In the genomic region with DNA sequence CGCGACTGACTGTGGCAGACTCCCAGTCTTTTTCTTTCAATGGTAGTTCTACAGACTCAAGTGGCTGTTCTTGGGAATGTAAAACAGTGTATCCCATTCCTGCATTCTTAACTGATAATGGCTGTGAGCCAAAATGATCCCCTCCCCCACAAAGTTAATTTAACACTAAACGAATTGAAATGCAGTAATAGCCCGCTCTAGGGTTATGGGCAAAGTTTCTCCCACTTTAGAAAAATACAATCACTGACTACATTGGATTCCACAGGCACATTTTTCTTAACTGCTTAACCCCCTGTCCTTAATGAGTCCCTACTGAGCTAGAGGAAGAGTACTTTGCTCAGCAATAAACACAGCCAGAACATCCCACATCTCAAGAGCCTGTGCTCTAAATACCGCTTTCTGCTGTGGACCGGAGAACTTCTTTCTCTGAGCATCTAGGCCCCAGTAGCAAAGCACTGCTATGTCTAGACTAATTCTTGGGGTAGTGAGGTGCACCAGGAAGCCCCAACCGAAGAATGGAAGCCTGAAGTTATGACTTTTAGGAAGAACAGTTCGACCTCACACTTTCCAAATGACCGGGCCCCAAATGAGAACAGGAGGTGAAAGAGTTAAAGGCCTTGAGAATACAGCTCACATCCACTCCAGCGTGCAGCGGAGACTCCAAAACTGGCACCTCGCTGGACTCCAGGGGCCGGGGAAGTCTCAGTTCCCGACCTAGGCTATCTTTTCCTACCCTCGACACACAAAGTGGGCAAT, we compare ENCODE assay signal across 7 mouse cellular contexts. TPM values are rescaled to one million over a fixed set of nuclear protein-coding genes. Genes with fewer than 3 reads are reported as not detected.
DNase-seq lines count a peak whose midpoint lies in the region; ATAC-seq and TF ChIP-seq lines count a peak whose summit lies in the region.

No protein-coding gene starts in this region.

- no peaks in the 10 kb centered on the region for H3K27me3 ChIP-seq in neural tube, embryonic 11.5 days (ENCODE audit: control insufficient read depth, insufficient read depth, low read length)
- no peaks in the 10 kb centered on the region for H3K27me3 ChIP-seq in hindbrain, embryonic 15.5 days
- H3K27me3 ChIP-seq in liver, postnatal 0 days (ENCODE audit: insufficient read depth, low read length): no peaks in the 10 kb centered on the region

- DNase-seq in neural tube, embryonic 11.5 days (ENCODE audit: low spot score): no peak
- no peak for DNase-seq in neural tube, embryonic 10.5 days (ENCODE audit: extremely low spot score, low spot score)
- DNase-seq in liver, postnatal 0 days: no peak
- DNase-seq in adrenal gland, adult 18-20 months (ENCODE audit: low spot score in 2 of 2): no peak
- no peak for DNase-seq in cerebellum, adult 9-10 months

- no peaks in the 10 kb centered on the region for H3K36me3 ChIP-seq in neural tube, embryonic 11.5 days (ENCODE audit: control insufficient read depth, insufficient read depth, low read length)
- peaks cover 7% of the 10 kb centered on the region; the same call in 1 of the 2 replicates for H3K36me3 ChIP-seq in hindbrain, embryonic 15.5 days
- 0 out of 2 replicates have a peak, but pooled peaks cover 4% of the 10 kb centered on the region for H3K36me3 ChIP-seq in liver, postnatal 0 days (replicated peaks; ENCODE audit: insufficient read depth, low read length)

- H3K4me2 ChIP-seq in neural tube, embryonic 11.5 days (ENCODE audit: low read depth): peak overlapping the region; percentile 91
- peak overlapping the region; percentile 91 for H3K4me2 ChIP-seq in hindbrain, embryonic 15.5 days
- H3K4me2 ChIP-seq in liver, postnatal 0 days (ENCODE audit: low read depth, low read length): peak overlapping the region; percentile 98

- TF ChIP-seq EP300 in liver, postnatal 0 days (IDR thresholded peaks at IDR 0.05; ENCODE audit: low read depth): no peak

- H3K9me3 ChIP-seq in neural tube, embryonic 11.5 days (ENCODE audit: control insufficient read depth, low read length): no peaks in the 10 kb centered on the region
- no peaks in the 10 kb centered on the region for H3K9me3 ChIP-seq in hindbrain, embryonic 15.5 days
- H3K9me3 ChIP-seq in liver, postnatal 0 days (ENCODE audit: low read length): no peaks in the 10 kb centered on the region

- H3K4me3 ChIP-seq in neural tube, embryonic 11.5 days (ENCODE audit: low read depth, low read length): peak overlapping the region; percentile 89
- H3K4me3 ChIP-seq in brown adipose tissue, adult 24 weeks (ENCODE audit: insufficient read depth, low read depth, low read length): peak overlapping the region; percentile 88
- H3K4me3 ChIP-seq in hindbrain, embryonic 15.5 days: peak overlapping the region; percentile 97
- H3K4me3 ChIP-seq in liver, postnatal 0 days (ENCODE audit: low read depth, low read length): peak overlapping the region; percentile 86

- no peak overlapping the region for H3K27ac ChIP-seq in neural tube, embryonic 11.5 days (ENCODE audit: low read depth, low read length)
- peak overlapping the region; percentile 55; the same call in 1 of the 2 replicates for H3K27ac ChIP-seq in brown adipose tissue, adult 24 weeks (replicated peaks; ENCODE audit: low read depth, low read length)
- peak overlapping the region; percentile 87 for H3K27ac ChIP-seq in hindbrain, embryonic 15.5 days (replicated peaks)
- peak overlapping the region; percentile 95 for H3K27ac ChIP-seq in liver, postnatal 0 days (ENCODE audit: low read depth)

- H3K4me1 ChIP-seq in neural tube, embryonic 11.5 days (ENCODE audit: control insufficient read depth, insufficient read depth, low read length): peaks cover 4% of the 10 kb centered on the region
- H3K4me1 ChIP-seq in brown adipose tissue, adult 24 weeks (ENCODE audit: control insufficient read depth, insufficient read depth, insufficient read length, low read length): peaks cover 14% of the 10 kb centered on the region
- peaks cover 29% of the 10 kb centered on the region for H3K4me1 ChIP-seq in hindbrain, embryonic 15.5 days (replicated peaks)
- peaks cover 22% of the 10 kb centered on the region for H3K4me1 ChIP-seq in liver, postnatal 0 days (ENCODE audit: insufficient read depth)

- peak overlapping the region; percentile 87 for H3K9ac ChIP-seq in neural tube, embryonic 11.5 days (ENCODE audit: low read length)
- peak overlapping the region; percentile 90 for H3K9ac ChIP-seq in hindbrain, embryonic 15.5 days
- peak overlapping the region; percentile 84 for H3K9ac ChIP-seq in liver, postnatal 0 days (replicated peaks)

- ATAC-seq in neural tube, embryonic 11.5 days (ENCODE audit: insufficient read depth, low FRiP score, low TSS enrichment): peak; percentile 28; the same call in 1 of the 2 replicates
- ATAC-seq in hindbrain, embryonic 15.5 days (ENCODE audit: low FRiP score, low read depth): peak; percentile 12
- ATAC-seq in liver, postnatal 0 days: peak; percentile 2; the same call in 1 of the 2 replicates

- 13% methylated on average over 15 of the region's 15 CpGs for WGBS in neural tube, embryonic 11.5 days
- 11% methylated on average over 15 of the region's 15 CpGs for WGBS in hindbrain, embryonic 15.5 days
- WGBS in liver, postnatal 0 days (ENCODE audit: insufficient replicate concordance): 12% methylated on average over 15 of the region's 15 CpGs

- TF ChIP-seq CTCF in liver, postnatal 0 days (IDR thresholded peaks at IDR 0.05; ENCODE audit: low read depth): no peak

RNA-seq across cellular contexts. Expression of a gene that starts 1.4 kb away (rescaled TPM):
- 148 and 151 TPM in 2 replicates for polyA plus RNA-seq in neural tube, embryonic 11.5 days (2014; fragmentation: Nextera tagmentation; extraction: Ambion mirVana)
- polyA plus RNA-seq in brown adipose tissue, adult 24 weeks (2012; ENCODE audit: insufficient read depth, insufficient read length, missing spikeins): 27.2 and 31.5 TPM in 2 replicates
- polyA plus RNA-seq in hindbrain, embryonic 15.5 days (2015; fragmentation: Nextera tagmentation; extraction: Ambion mirVana): 89.2 and 92.6 TPM in 2 replicates
- polyA plus RNA-seq in liver, postnatal 0 days (2015; fragmentation: Nextera tagmentation; extraction: Ambion mirVana): 80.6 and 87.0 TPM in 2 replicates
- 100 to 1,000 TPM; 106 to 177 TPM for total RNA-seq in adrenal gland, adult 18-20 months (2021)
